Mouse (Mus musculus): Measurements from ENCODE around the gene Hlcs.

- TF ChIP-seq CTCF (IDR thresholded peaks at IDR 0.05; ENCODE audit: control insufficient read depth, insufficient read depth, insufficient replicate concordance, low read depth, low read length) (no peak), POLR2A (IDR thresholded peaks at IDR 0.05; ENCODE audit: control insufficient read depth, low read depth, low read length) (no peak)
These were observed 35.4 kb upstream of the Hlcs start for GRCm38 (mm10) chr16:94348779-94349178.
